Comparison of ENCODE assay signal across 11 mouse cellular contexts in genomic region chr2:35510920-35511319, GRCm38 (mm10). TPM values are rescaled to one million over a fixed set of nuclear protein-coding genes. Genes with fewer than 3 reads are reported as not detected.
DNase-seq lines count a peak whose midpoint lies in the region; ATAC-seq and TF ChIP-seq lines count a peak whose summit lies in the region.
"Had no signal": no experiment of that assay in that cellular context is flagged by ENCODE, and none has a peak within 500 bp of the region (broad histone marks: within the 10 kb centered on the region; RNA-seq: fewer than 3 reads in every experiment).

No protein-coding gene starts in this region.

- TF ChIP-seq EP300 in heart, adult 2 months (IDR thresholded peaks at IDR 0.05; ENCODE audit: insufficient read depth, low read depth, low read length) = 0 out of 2 replicates have a peak, but pooled peaks have one; percentile 29

- no peak for DNase-seq in heart, adult 2 months
- DNase-seq in retina, postnatal 1 day = peak; percentile 19
- no peak for DNase-seq in retina, embryonic 14.5 days (ENCODE audit: low spot score)
- DNase-seq in thymus, postnatal 25 days = no peak
- no peak for DNase-seq in frontal cortex, postnatal 10 days (ENCODE audit: low spot score in 2 of 2)
- DNase-seq: cerebellum, adult 11 months; right cerebral cortex, postnatal 25 days had no signal

- H3K27me3 ChIP-seq in heart, adult 2 months (ENCODE audit: control insufficient read depth, insufficient read depth, low read length) = no peaks in the 10 kb centered on the region
- H3K27me3 ChIP-seq in heart, embryonic 11.5 days (ENCODE audit: control insufficient read depth, insufficient read depth, low read length) = no peaks in the 10 kb centered on the region
- H3K27me3 ChIP-seq in heart, embryonic 15.5 days = no peaks in the 10 kb centered on the region
- no peaks in the 10 kb centered on the region for H3K27me3 ChIP-seq in hindbrain, embryonic 12.5 days
- H3K27me3 ChIP-seq: lung, embryonic 15.5 days had no signal

- H3K9ac ChIP-seq in heart, adult 2 months (ENCODE audit: low read depth, low read length) = no peak overlapping the region
- H3K9ac ChIP-seq in heart, embryonic 11.5 days (ENCODE audit: low read depth, low read length) = no peak overlapping the region
- H3K9ac ChIP-seq in heart, embryonic 15.5 days = no peak overlapping the region
- no peak overlapping the region for H3K9ac ChIP-seq in hindbrain, embryonic 12.5 days
- H3K9ac ChIP-seq: lung, embryonic 15.5 days had no signal

- peak overlapping the region; percentile 33; the same call in 1 of the 2 replicates for H3K27ac ChIP-seq in heart, adult 2 months
- H3K27ac ChIP-seq in heart, embryonic 11.5 days (ENCODE audit: low read depth, low read length) = no peak overlapping the region
- H3K27ac ChIP-seq in heart, embryonic 15.5 days = peak overlapping the region; percentile 47
- H3K27ac ChIP-seq in hindbrain, embryonic 12.5 days = no peak overlapping the region; the same call in 1 of the 2 replicates
- H3K27ac ChIP-seq: lung, embryonic 15.5 days had no signal

- no peaks in the 10 kb centered on the region for H3K9me3 ChIP-seq in heart, embryonic 11.5 days (replicated peaks; ENCODE audit: control insufficient read depth, low read length)
- H3K9me3 ChIP-seq in heart, embryonic 15.5 days (replicated peaks) = no peaks in the 10 kb centered on the region
- no peaks in the 10 kb centered on the region for H3K9me3 ChIP-seq in hindbrain, embryonic 12.5 days (replicated peaks)
- H3K9me3 ChIP-seq: lung, embryonic 15.5 days had no signal

- TF ChIP-seq CTCF in heart, adult 2 months (IDR thresholded peaks at IDR 0.05) = no peak

- no peak overlapping the region for H3K4me3 ChIP-seq in heart, adult 2 months
- no peak overlapping the region for H3K4me3 ChIP-seq in heart, embryonic 11.5 days (ENCODE audit: low read depth, low read length)
- H3K4me3 ChIP-seq in heart, embryonic 15.5 days = no peak overlapping the region
- no peak overlapping the region for H3K4me3 ChIP-seq in hindbrain, embryonic 12.5 days
- H3K4me3 ChIP-seq: lung, embryonic 15.5 days had no signal

- peaks cover 32% of the 10 kb centered on the region for H3K4me1 ChIP-seq in heart, adult 2 months (ENCODE audit: control insufficient read depth, insufficient read depth, low read length)
- peaks cover 48% of the 10 kb centered on the region for H3K4me1 ChIP-seq in heart, embryonic 11.5 days (ENCODE audit: control insufficient read depth, insufficient read depth, low read length)
- peaks cover 64% of the 10 kb centered on the region for H3K4me1 ChIP-seq in heart, embryonic 15.5 days (replicated peaks)
- H3K4me1 ChIP-seq in hindbrain, embryonic 12.5 days = peaks cover 26% of the 10 kb centered on the region

- TF ChIP-seq POLR2A in heart, adult 2 months (IDR thresholded peaks at IDR 0.05; ENCODE audit: insufficient read depth, low read depth, low read length) = no peak

- WGBS in heart, adult 2 months = 24% methylated on average over 1 of the region's 1 CpGs
- 33% methylated on average over 1 of the region's 1 CpGs for WGBS in heart, embryonic 11.5 days (ENCODE audit: insufficient replicate concordance)
- 30% methylated on average over 1 of the region's 1 CpGs for WGBS in heart, embryonic 15.5 days
- WGBS in hindbrain, embryonic 12.5 days = 64% methylated on average over 1 of the region's 1 CpGs

- H3K4me2 ChIP-seq in heart, embryonic 11.5 days = no peak overlapping the region
- H3K4me2 ChIP-seq in heart, embryonic 15.5 days = no peak overlapping the region
- H3K4me2 ChIP-seq in hindbrain, embryonic 12.5 days (replicated peaks) = no peak overlapping the region
- H3K4me2 ChIP-seq: lung, embryonic 15.5 days had no signal

- ATAC-seq in heart, embryonic 11.5 days (replicated peaks; ENCODE audit: insufficient number of reproducible peaks, low FRiP score, low TSS enrichment) = no peak
- no peak for ATAC-seq in heart, embryonic 15.5 days (replicated peaks; ENCODE audit: insufficient number of reproducible peaks, insufficient read depth, low FRiP score, low read depth)
- no peak for ATAC-seq in hindbrain, embryonic 12.5 days (ENCODE audit: low FRiP score)

- no peaks in the 10 kb centered on the region for H3K79me2 ChIP-seq in heart, adult 2 months (replicated peaks; ENCODE audit: control insufficient read depth, insufficient read depth, low read length)

- intact Hi-C loops in heart, adult 2 months (cut with DNase I) = loop anchor here (2.0 to 5.0 kb wide), 2 partner anchors 28 to 64 kb away; no protein-coding TSS in a partner anchor

- no peaks in the 10 kb centered on the region for H3K36me3 ChIP-seq in heart, adult 2 months (ENCODE audit: control insufficient read depth, insufficient read depth, low read length)
- H3K36me3 ChIP-seq in heart, embryonic 11.5 days (ENCODE audit: control insufficient read depth, insufficient read depth, low read length) = no peaks in the 10 kb centered on the region
- no peaks in the 10 kb centered on the region for H3K36me3 ChIP-seq in heart, embryonic 15.5 days
- H3K36me3 ChIP-seq in hindbrain, embryonic 12.5 days = no peaks in the 10 kb centered on the region
- H3K36me3 ChIP-seq: lung, embryonic 15.5 days had no signal

RNA-seq across cellular contexts. Expression of gene Dab2ip, which starts 47.1 kb away (rescaled TPM):
- 10 to 100 TPM; 45.6 to 47.9 TPM for total RNA-seq in heart, adult 2 months (2021)
- polyA plus RNA-seq in heart, adult 2 months (2012; rRNA removed) = 34.5 and 37.5 TPM in 2 replicates
- 49.0 and 49.1 TPM in 2 replicates for polyA plus RNA-seq in heart, embryonic 11.5 days (2014; fragmentation: Nextera tagmentation; extraction: Ambion mirVana)
- polyA plus RNA-seq in heart, embryonic 15.5 days (2015; fragmentation: Nextera tagmentation; extraction: Ambion mirVana) = 44.0 and 46.9 TPM in 2 replicates
- 64.8 and 68.1 TPM in 2 replicates for polyA plus RNA-seq in hindbrain, embryonic 12.5 days (2016; fragmentation: Nextera tagmentation; extraction: Ambion mirVana)

RNA-seq across cellular contexts. Expression of gene Ggta1, which starts 47.9 kb away (rescaled TPM):
- 10 to 100 TPM; 15.4 to 15.5 TPM for total RNA-seq in heart, adult 2 months (2021)
- polyA plus RNA-seq in heart, adult 2 months (2012; rRNA removed) = 8.6 and 16.0 TPM in 2 replicates
- polyA plus RNA-seq in heart, embryonic 11.5 days (2014; fragmentation: Nextera tagmentation; extraction: Ambion mirVana) = 38.1 and 42.1 TPM in 2 replicates
- 27.4 and 31.6 TPM in 2 replicates for polyA plus RNA-seq in heart, embryonic 15.5 days (2015; fragmentation: Nextera tagmentation; extraction: Ambion mirVana)
- polyA plus RNA-seq in hindbrain, embryonic 12.5 days (2016; fragmentation: Nextera tagmentation; extraction: Ambion mirVana) = 6.4 and 7.6 TPM in 2 replicates

Comparison
In these comparisons a context has a peak if more than half of its experiments do, and no peak if none do; other contexts are left out.
1. H3K27ac ChIP-seq: peak in heart, adult 2 months (single experiment) and heart, embryonic 15.5 days (single experiment); none in heart, embryonic 11.5 days (single experiment) and hindbrain, embryonic 12.5 days (single experiment).